ENCODE assay signal across 14 mouse cellular contexts in the genomic region with DNA sequence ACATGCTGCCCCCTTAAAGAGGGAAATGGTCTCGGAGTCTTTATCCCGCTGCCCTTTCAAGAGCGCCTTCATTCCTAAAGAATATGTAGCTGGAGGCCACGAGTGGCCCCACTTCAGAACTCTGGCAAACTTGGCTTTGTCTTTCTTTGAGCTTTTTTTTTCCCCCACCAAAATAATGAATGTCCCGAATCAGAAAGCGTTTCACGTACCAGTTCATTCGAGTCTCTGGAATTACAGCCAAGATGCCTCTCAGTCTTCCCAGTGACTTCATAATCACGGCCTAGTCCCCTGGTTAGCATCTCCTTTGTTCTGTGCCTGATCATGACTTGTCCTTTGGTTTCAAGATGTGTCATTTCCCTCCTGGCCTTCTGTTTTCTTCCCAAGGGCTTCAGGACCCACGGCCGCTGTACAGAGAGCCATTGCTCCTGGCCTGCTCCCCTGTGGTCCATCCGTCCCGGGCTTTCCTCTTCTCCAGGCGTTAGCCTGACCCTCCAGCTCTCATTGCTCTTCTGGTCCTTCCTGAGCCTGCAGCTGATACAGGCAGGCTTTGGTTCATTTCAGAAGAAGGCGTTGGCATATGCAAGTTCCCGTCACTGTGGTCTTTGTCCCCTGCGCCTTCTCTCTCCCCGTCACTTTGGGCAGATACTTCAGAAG. TPM values are rescaled to one million over a fixed set of nuclear protein-coding genes. Genes with fewer than 3 reads are reported as not detected.
DNase-seq lines count a peak whose midpoint lies in the region; ATAC-seq and TF ChIP-seq lines count a peak whose summit lies in the region.
"Had no signal": no experiment of that assay in that cellular context is flagged by ENCODE, and none has a peak within 500 bp of the region (broad histone marks: within the 10 kb centered on the region; RNA-seq: fewer than 3 reads in every experiment).

No protein-coding gene starts in this region.

- no peaks in the 10 kb centered on the region for H3K9me3 ChIP-seq in heart, postnatal 0 days (replicated peaks; ENCODE audit: control insufficient read depth, low read length)
- H3K9me3 ChIP-seq in embryonic facial prominence, embryonic 10.5 days = no peaks in the 10 kb centered on the region
- H3K9me3 ChIP-seq in hindbrain, embryonic 12.5 days (replicated peaks) = no peaks in the 10 kb centered on the region
- no peaks in the 10 kb centered on the region for H3K9me3 ChIP-seq in midbrain, postnatal 0 days (ENCODE audit: low read length)
- no peaks in the 10 kb centered on the region for H3K9me3 ChIP-seq in liver, embryonic 12.5 days (replicated peaks)
- H3K9me3 ChIP-seq: stomach, embryonic 15.5 days had no signal

- H3K27ac ChIP-seq in heart, postnatal 0 days (ENCODE audit: low read depth) = peak overlapping the region; percentile 46
- peak overlapping the region; percentile 73 for H3K27ac ChIP-seq in embryonic facial prominence, embryonic 10.5 days (replicated peaks)
- H3K27ac ChIP-seq in hindbrain, embryonic 12.5 days = peak overlapping the region; percentile 57
- H3K27ac ChIP-seq in midbrain, postnatal 0 days (ENCODE audit: low read depth, low read length) = no peak overlapping the region
- H3K27ac ChIP-seq in liver, embryonic 12.5 days = no peak overlapping the region
- H3K27ac ChIP-seq: stomach, embryonic 15.5 days had no signal

- no peaks in the 10 kb centered on the region for H3K36me3 ChIP-seq in heart, postnatal 0 days (replicated peaks; ENCODE audit: control insufficient read depth, insufficient read depth, low read length)
- H3K36me3 ChIP-seq in embryonic facial prominence, embryonic 10.5 days (replicated peaks) = peaks cover 13% of the 10 kb centered on the region
- no peaks in the 10 kb centered on the region for H3K36me3 ChIP-seq in hindbrain, embryonic 12.5 days
- H3K36me3 ChIP-seq in midbrain, postnatal 0 days (ENCODE audit: insufficient read depth, low read length) = no peaks in the 10 kb centered on the region
- H3K36me3 ChIP-seq in liver, embryonic 12.5 days = no peaks in the 10 kb centered on the region
- H3K36me3 ChIP-seq: stomach, embryonic 15.5 days had no signal

- no peak overlapping the region for H3K9ac ChIP-seq in heart, postnatal 0 days (replicated peaks; ENCODE audit: low read depth, low read length)
- no peak overlapping the region for H3K9ac ChIP-seq in hindbrain, embryonic 12.5 days
- H3K9ac ChIP-seq in midbrain, postnatal 0 days (replicated peaks; ENCODE audit: low read length, poor library complexity, severe bottlenecking) = no peak overlapping the region
- no peak overlapping the region for H3K9ac ChIP-seq in liver, embryonic 12.5 days
- H3K9ac ChIP-seq: stomach, embryonic 15.5 days had no signal

- H3K4me2 ChIP-seq in heart, postnatal 0 days (ENCODE audit: low read depth, low read length) = peak overlapping the region; percentile 32
- no peak overlapping the region for H3K4me2 ChIP-seq in hindbrain, embryonic 12.5 days (replicated peaks)
- no peak overlapping the region for H3K4me2 ChIP-seq in midbrain, postnatal 0 days (ENCODE audit: low read depth, low read length, poor library complexity, severe bottlenecking)
- H3K4me2 ChIP-seq in liver, embryonic 12.5 days = no peak overlapping the region
- H3K4me2 ChIP-seq: stomach, embryonic 15.5 days had no signal

- TF ChIP-seq CTCF in heart, postnatal 0 days (IDR thresholded peaks at IDR 0.05; ENCODE audit: low read depth) = no peak
- no peak for TF ChIP-seq CTCF in midbrain, postnatal 0 days (IDR thresholded peaks at IDR 0.05)

- H3K27me3 ChIP-seq in heart, postnatal 0 days (ENCODE audit: control insufficient read depth, insufficient read depth, low read length) = no peaks in the 10 kb centered on the region
- H3K27me3 ChIP-seq in embryonic facial prominence, embryonic 10.5 days (replicated peaks; ENCODE audit: low read depth, poor library complexity, severe bottlenecking) = peaks cover 2% of the 10 kb centered on the region
- H3K27me3 ChIP-seq in hindbrain, embryonic 12.5 days = no peaks in the 10 kb centered on the region
- H3K27me3 ChIP-seq in midbrain, postnatal 0 days (ENCODE audit: insufficient read depth, low read length) = no peaks in the 10 kb centered on the region
- H3K27me3 ChIP-seq in liver, embryonic 12.5 days (replicated peaks) = peaks cover 55% of the 10 kb centered on the region
- H3K27me3 ChIP-seq: stomach, embryonic 15.5 days had no signal

- no peak overlapping the region for H3K4me3 ChIP-seq in heart, postnatal 0 days (ENCODE audit: low read depth, low read length)
- no peak overlapping the region for H3K4me3 ChIP-seq in embryonic facial prominence, embryonic 10.5 days
- H3K4me3 ChIP-seq in hindbrain, embryonic 12.5 days = no peak overlapping the region
- H3K4me3 ChIP-seq in midbrain, postnatal 0 days (ENCODE audit: low read depth, low read length) = no peak overlapping the region
- H3K4me3 ChIP-seq in liver, embryonic 12.5 days = no peak overlapping the region
- H3K4me3 ChIP-seq: myocyte; stomach, embryonic 15.5 days had no signal

- peak; percentile 62 for DNase-seq in heart, postnatal 0 days (ENCODE audit: low spot score)
- DNase-seq in heart, adult 18-20 months = no peak
- peak; percentile 51 for DNase-seq in embryonic facial prominence, embryonic 10.5 days (ENCODE audit: low spot score)
- DNase-seq in midbrain, postnatal 0 days (ENCODE audit: low spot score) = peak; percentile 86
- DNase-seq: adrenal gland, postnatal 36 days; cerebellum, adult 18-20 months; gastrocnemius, postnatal 10 days; kidney, adult 9 months had no signal

- peaks cover 29% of the 10 kb centered on the region for H3K4me1 ChIP-seq in heart, postnatal 0 days (ENCODE audit: control insufficient read depth, insufficient read depth)
- H3K4me1 ChIP-seq in embryonic facial prominence, embryonic 10.5 days = peaks cover 96% of the 10 kb centered on the region
- H3K4me1 ChIP-seq in hindbrain, embryonic 12.5 days = peaks cover 74% of the 10 kb centered on the region
- peaks cover 16% of the 10 kb centered on the region for H3K4me1 ChIP-seq in midbrain, postnatal 0 days (ENCODE audit: insufficient read depth, low read length)
- H3K4me1 ChIP-seq in liver, embryonic 12.5 days = peaks cover 45% of the 10 kb centered on the region

- 45% methylated on average over 18 of the region's 18 CpGs for WGBS in heart, postnatal 0 days
- WGBS in embryonic facial prominence, embryonic 10.5 days = 57% methylated on average over 18 of the region's 18 CpGs
- 45% methylated on average over 18 of the region's 18 CpGs for WGBS in hindbrain, embryonic 12.5 days
- WGBS in midbrain, postnatal 0 days = 53% methylated on average over 18 of the region's 18 CpGs
- WGBS in liver, embryonic 12.5 days (ENCODE audit: insufficient replicate concordance) = 73% methylated on average over 18 of the region's 18 CpGs

- ATAC-seq in heart, postnatal 0 days (ENCODE audit: insufficient read depth, low read depth) = 0 out of 2 replicates have a peak, but pooled peaks have one; percentile 39
- ATAC-seq in hindbrain, embryonic 12.5 days (ENCODE audit: low FRiP score) = no peak
- no peak for ATAC-seq in midbrain, postnatal 0 days (ENCODE audit: low FRiP score)
- ATAC-seq in megakaryocyte progenitor cell, adult 5-6 weeks (replicated peaks; ENCODE audit: poor library complexity) = no peak
- no peak for ATAC-seq in erythroblast, adult 5-6 weeks (replicated peaks; ENCODE audit: low FRiP score, poor library complexity, severe bottlenecking)
- no peak for ATAC-seq in liver, embryonic 12.5 days

- no peak for TF ChIP-seq EP300 in heart, postnatal 0 days (IDR thresholded peaks at IDR 0.05; ENCODE audit: low read depth)

RNA-seq across cellular contexts. Expression of a gene that starts 5.6 kb away (rescaled TPM):
- total RNA-seq in heart, postnatal 0 days (2014; rRNA removed; ENCODE audit: low replicate concordance) = 2.1 and 3.1 TPM in 2 replicates
- polyA plus RNA-seq in heart, postnatal 0 days (2015; fragmentation: Nextera tagmentation; extraction: Ambion mirVana) = 2.1 and 2.4 TPM in 2 replicates
- total RNA-seq in heart, adult 18-20 months (2021) = 1 to 10 TPM; 4.2 to 6.2 TPM
- 12.2 and 12.4 TPM in 2 replicates for polyA plus RNA-seq in embryonic facial prominence, embryonic 10.5 days (2016; fragmentation: Nextera tagmentation; extraction: Ambion mirVana)
- 25.4 and 27.3 TPM in 2 replicates for polyA plus RNA-seq in hindbrain, embryonic 12.5 days (2016; fragmentation: Nextera tagmentation; extraction: Ambion mirVana)
- total RNA-seq in midbrain, postnatal 0 days (2014; rRNA removed) = 15.9 and 16.0 TPM in 2 replicates
- 11.0 and 11.7 TPM in 2 replicates for polyA plus RNA-seq in midbrain, postnatal 0 days (2015; fragmentation: Nextera tagmentation; extraction: Ambion mirVana)
- 3.1 and 3.8 TPM in 2 replicates for total RNA-seq in megakaryocyte progenitor cell, adult 5-6 weeks (2015)
- total RNA-seq in megakaryocyte progenitor cell, adult 5-6 weeks (2017) = 0.37 and 0.61 TPM in 2 replicates
- total RNA-seq in erythroblast, adult 5-6 weeks (2015; ENCODE audit: low replicate concordance) = 0.63 and 1.3 TPM in 2 replicates
- total RNA-seq in erythroblast, adult 5-6 weeks (2017; ENCODE audit: low replicate concordance) = 2.9 TPM in 1 of 2 replicates, not detected in the other
- polyA plus RNA-seq in liver, embryonic 12.5 days (2016; fragmentation: Nextera tagmentation; extraction: Ambion mirVana) = 1.1 and 1.8 TPM in 2 replicates

Comparison
In these comparisons a context has a peak if more than half of its experiments do, and no peak if none do; other contexts are left out.
1. DNase-seq: peak in heart, postnatal 0 days (single experiment), embryonic facial prominence, embryonic 10.5 days (single experiment) and midbrain, postnatal 0 days (single experiment); none in heart, adult 18-20 months (0 of 2).
2. H3K27ac ChIP-seq: peak in heart, postnatal 0 days (single experiment), embryonic facial prominence, embryonic 10.5 days (single experiment) and hindbrain, embryonic 12.5 days (single experiment); none in midbrain, postnatal 0 days (single experiment) and liver, embryonic 12.5 days (single experiment).